Mouse (Mus musculus): ENCODE data around the gene Hectd1.

GRCm38 (mm10) chr12:51768702-51769101 lies 60.6 kb downstream of the Hectd1 start:
- TF ChIP-seq CTCF (IDR thresholded peaks at IDR 0.05; ENCODE audit: control insufficient read depth, insufficient read depth, insufficient replicate concordance, low read depth, low read length) = no peak
- TF ChIP-seq POLR2A (IDR thresholded peaks at IDR 0.05; ENCODE audit: control insufficient read depth, low read depth, low read length) = no peak

Measured in testis, adult 2 months (tissue).